Mouse (Mus musculus) myocyte (in vitro differentiated cells): ENCODE results near the gene Ssc5d.
"Not testable (repeated sequence)": the region's sequence is repeated elsewhere in the genome, so short reads cannot be mapped to it uniquely, and the experiment has no call there.

Experiments used
- CEBPB ChIP-seq: IDR thresholded peaks from 2 replicates; pipeline ENCODE4 v1.6.1; 2011; ENCODE audit warnings: mild to moderate bottlenecking, moderate library complexity; ENCODE audit not compliant: poor library complexity, insufficient read depth, severe bottlenecking
- E2F4 ChIP-seq: IDR thresholded peaks from one replicate; pipeline ENCODE4 v1.6.1; 2011; ENCODE audit warnings: mild to moderate bottlenecking, control low read depth, moderate library complexity; ENCODE audit not compliant: insufficient read depth
- MAX ChIP-seq: IDR thresholded peaks from one replicate; pipeline ENCODE4 v1.6.1; 2011; ENCODE audit warnings: low read depth, mild to moderate bottlenecking, control low read depth
- MYOD1 ChIP-seq, 3 experiments: IDR thresholded peaks; one replicate each; pipeline ENCODE4 v1.6.1; 2011; ENCODE audit warnings: control low read depth in 2 of 3, low read depth in 2 of 3, mild to moderate bottlenecking in 2 of 3, moderate library complexity in 1 of 3; ENCODE audit not compliant: insufficient read length in 2 of 3, control insufficient read depth in 1 of 3
- MYOG ChIP-seq, 3 experiments: IDR thresholded peaks; one replicate each; pipeline ENCODE4 v1.6.1; 2011; ENCODE audit warnings: control low read depth in 2 of 3, low read depth in 2 of 3, mild to moderate bottlenecking in 2 of 3; ENCODE audit not compliant: insufficient read length in 2 of 3, control insufficient read depth in 1 of 3, insufficient read depth in 1 of 3
- POLR2A ChIP-seq: IDR thresholded peaks from one replicate; pipeline ENCODE4 v1.6.1; 2011; ENCODE audit warnings: low read depth, mild to moderate bottlenecking, control low read depth, moderate library complexity; ENCODE audit not compliant: insufficient read length
- POLR2AphosphoS2 ChIP-seq: IDR thresholded peaks from one replicate; pipeline ENCODE4 v1.6.1; 2011; ENCODE audit warnings: low read depth, control low read depth; ENCODE audit not compliant: insufficient read length
- REST ChIP-seq: IDR thresholded peaks from one replicate; pipeline ENCODE4 v1.6.1; 2011; ENCODE audit warnings: mild to moderate bottlenecking, control low read depth, moderate library complexity; ENCODE audit not compliant: insufficient read depth, insufficient read length
- SRF ChIP-seq: IDR thresholded peaks from one replicate; pipeline ENCODE4 v1.6.1; 2011; ENCODE audit warnings: low read depth; ENCODE audit not compliant: control insufficient read depth, insufficient read length
- TCF12 ChIP-seq: IDR thresholded peaks from one replicate; pipeline ENCODE4 v1.6.1; 2011; ENCODE audit warnings: mild to moderate bottlenecking, control low read depth; ENCODE audit not compliant: poor library complexity, insufficient read depth, severe bottlenecking
- TCF3 ChIP-seq: IDR thresholded peaks from one replicate; pipeline ENCODE4 v1.6.1; 2011; ENCODE audit warnings: low read depth, control low read depth; ENCODE audit not compliant: insufficient read length
- USF1 ChIP-seq: IDR thresholded peaks from one replicate; pipeline ENCODE4 v1.6.1; 2011; ENCODE audit warnings: low read depth, mild to moderate bottlenecking, control low read depth, moderate library complexity

- not testable (repeated sequence) for TF ChIP-seq POLR2A; CEBPB; USF1; E2F4; MAX; REST; MYOD1 (IDR thresholded peaks at IDR 0.05; ENCODE audit: control insufficient read depth in 1 of 3, insufficient read length in 2 of 3, low read depth in 2 of 3); TCF12; POLR2AphosphoS2; SRF; MYOG (IDR thresholded peaks at IDR 0.05; ENCODE audit: control insufficient read depth in 1 of 3, insufficient read depth in 1 of 3, insufficient read length in 2 of 3, low read depth in 2 of 3); TCF3
Observed at GRCm38 (mm10) chr7:4879036-4879435, 46.5 kb upstream of the Ssc5d start.
